Mouse (Mus musculus) testis, postnatal 14 days (tissue): ENCODE data around the gene Hsf5.
A peak's percentile ranks its signal among the peaks of the same experiment; 100 is the strongest.

Source experiments
- DNase-seq: peaks from one replicate; pipeline ENCODE4 v3.0.0; 2021; ENCODE audit warnings: low spot score

Hsf5 gene

DNA sequence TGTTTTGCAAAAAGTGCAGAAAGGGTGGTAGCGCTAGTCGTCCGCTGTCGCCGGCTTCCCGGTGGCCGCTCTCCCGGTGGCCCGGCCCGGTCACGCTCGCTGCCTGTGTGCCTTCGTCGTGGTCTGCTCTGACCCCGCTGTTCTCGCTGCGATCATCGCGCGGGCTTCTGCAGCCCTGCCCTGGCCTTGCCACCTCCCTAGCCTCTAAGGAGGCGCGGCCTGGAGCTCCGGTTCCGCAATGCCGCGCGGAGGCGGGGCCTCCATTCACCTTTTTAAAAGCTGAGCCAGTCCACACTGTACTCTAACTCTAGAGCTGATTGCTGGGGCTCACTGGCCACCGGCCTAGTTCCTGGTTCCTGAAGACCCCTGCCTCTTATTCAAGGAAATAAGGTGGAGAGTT is 22.2 kb downstream of the Hsf5 start:
- DNase-seq = peak; percentile 48

DNA sequence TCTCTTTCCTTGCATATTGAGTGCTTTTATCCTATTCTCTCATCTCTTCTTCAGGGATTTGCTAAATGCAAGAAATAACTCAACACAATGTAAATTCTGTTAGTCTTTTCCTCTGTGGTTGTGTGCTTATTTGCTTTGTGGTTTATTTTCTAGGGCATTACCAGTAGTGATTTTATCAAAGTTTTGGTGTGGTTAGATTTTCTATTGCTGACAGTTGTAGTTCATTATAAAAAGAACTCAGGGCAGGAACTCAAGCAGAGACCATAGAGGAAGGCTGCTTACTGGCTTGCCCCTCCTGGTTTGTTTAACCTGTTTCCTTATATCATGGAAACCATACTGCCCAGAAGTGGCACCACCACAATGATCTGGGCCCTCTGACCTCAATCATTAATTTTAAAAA is 25.9 kb downstream of the Hsf5 start:
- no peak for DNase-seq

DNA sequence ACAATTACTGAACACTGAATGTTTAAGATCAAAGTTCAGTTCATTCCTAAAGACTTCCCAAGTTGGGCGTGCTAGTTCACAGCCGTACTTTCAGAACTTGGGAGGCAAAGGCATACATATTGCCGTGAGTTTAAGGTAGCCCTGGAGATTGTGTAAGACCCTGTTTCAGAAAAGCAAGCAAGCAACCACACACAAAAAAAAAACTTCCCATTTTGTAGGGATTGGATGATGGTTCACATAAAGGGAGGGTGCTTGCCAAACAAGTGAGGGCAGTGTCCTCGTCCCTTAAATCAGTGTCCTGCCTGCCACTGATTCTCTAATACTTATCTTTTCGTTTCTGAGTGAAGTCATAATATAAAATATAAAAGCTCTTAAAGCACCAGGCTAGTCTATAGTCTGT is 37.7 kb downstream of the Hsf5 start:
- DNase-seq = no peak

DNA sequence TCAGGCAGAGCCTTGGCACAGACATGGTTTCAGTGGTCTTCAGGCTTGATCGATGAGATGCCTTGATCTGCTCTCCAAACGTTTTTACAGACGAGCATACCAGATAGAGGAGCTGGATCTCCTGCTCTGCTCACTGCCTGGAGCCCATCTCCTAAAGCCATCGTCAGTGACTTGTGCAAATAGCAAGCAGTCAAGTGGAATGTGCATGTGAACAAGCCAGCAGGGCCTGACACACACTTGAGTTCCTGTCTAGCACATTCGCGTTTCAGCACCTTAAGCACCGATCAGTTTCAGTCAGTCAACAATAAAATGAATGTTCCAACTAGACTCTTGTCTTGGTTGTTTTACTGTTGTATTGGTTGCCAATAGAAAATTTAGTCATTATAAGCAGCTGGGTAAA is 42.3 kb downstream of the Hsf5 start:
- no peak for DNase-seq

DNA sequence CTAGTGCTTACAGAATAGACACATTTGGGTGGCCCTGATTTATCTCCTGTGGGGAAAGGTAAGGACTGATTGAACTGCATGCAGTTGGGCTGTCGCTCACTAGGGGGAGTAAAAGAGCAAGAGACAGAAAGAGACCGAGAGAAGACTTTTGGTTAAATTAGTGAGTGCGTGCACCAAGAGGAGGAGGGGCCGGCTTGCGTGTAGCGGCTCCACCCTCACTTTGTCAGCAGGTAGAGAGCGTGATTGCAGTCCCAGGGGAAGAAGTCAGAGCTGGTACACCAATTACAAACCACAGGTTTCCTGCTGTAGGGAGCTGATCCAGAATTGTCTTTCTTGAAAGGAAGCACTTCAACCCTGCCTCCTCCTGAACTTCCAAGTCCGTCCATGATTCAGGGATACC is 45.4 kb downstream of the Hsf5 start, which contains the start of gene Rnf43:
TSS of gene Rnf43 (plus strand) at position 316 of the 400 bp plus-strand sequence.
- DNase-seq = peak; percentile 77

DNA sequence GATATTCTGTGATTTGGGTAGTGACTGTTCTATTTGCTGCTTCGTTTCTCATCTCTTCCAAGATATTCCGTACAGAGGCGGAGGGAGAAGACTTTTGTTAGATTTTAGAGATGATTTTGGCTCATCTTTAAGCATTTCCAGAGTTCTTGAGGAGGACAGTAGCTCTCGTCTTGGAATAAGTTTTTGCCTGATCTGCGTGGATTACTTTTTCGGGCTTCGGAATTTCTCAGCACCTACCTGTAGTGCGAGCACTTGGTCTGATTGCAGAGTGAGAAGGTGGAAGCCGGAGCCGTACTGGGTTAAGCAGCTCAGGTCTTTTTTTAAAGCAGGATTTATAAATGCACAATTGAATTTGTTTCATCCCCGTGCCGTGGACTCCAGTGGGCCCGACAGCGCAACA is 45.9 kb downstream of the Hsf5 start:
- DNase-seq = no peak

DNA sequence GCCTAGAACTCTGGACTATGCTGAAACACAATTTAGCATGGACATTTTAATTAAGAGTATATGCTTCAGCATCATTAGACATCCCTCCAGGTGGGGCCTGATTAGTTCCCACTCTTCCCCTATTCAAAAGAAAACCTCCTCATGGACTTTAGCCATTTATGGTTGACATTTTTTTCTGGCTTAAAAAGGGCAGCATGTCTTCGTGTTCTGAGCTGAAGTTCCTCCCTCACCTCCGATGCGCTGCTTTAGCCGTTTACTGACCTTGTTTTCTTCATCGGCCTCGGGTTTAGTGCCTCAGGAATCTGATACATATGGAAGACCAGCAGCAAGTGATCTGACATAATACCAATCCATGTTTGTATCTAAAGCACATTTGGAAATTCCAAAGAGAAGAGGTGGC is 47.0 kb downstream of the Hsf5 start:
- no peak for DNase-seq

DNA sequence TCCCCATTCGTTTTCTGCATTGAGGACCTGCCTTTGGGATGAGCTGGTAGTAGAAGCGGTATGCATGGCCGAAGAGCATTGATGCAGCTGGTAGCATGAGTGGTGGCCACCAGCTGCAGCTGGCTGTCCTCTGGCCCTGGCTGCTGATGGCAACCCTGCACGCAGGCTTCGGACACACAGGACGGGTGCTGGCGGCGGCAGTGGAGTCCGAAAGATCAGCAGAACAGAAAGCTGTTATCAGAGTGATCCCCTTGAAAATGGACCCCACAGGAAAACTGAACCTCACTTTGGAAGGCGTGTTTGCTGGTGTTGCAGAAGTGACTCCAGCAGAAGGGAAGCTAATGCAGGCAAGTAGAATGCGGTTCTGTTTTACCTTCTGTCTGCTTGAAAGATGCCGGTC is 47.6 kb downstream of the Hsf5 start:
- DNase-seq = no peak

DNA sequence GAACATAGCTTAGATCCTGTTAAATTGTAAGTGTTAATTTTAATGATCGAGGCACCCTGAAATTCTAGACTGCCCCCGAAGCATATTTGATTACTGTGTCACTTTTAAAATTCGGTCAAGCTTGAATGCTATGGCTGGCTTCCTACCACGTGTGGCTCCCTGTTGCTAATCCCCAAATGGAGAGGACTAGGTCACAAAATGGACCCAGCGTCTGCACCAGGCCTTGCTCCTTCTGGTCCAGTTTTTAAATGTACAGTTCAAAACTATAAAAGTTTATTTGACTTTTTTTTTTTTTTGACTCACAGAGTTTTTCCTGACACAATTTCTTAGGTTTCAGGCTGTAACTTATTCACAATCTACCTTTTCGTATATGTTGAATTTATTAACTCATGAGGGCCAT is 48.3 kb downstream of the Hsf5 start:
- no peak for DNase-seq

GRCm38 (mm10) chr11:87665658-87666057 is 48.7 kb downstream of the Hsf5 start:
- no peak for DNase-seq

GRCm38 (mm10) chr11:87666256-87667035 is 49.5 kb downstream of the Hsf5 start:
- DNase-seq = no peak

DNA sequence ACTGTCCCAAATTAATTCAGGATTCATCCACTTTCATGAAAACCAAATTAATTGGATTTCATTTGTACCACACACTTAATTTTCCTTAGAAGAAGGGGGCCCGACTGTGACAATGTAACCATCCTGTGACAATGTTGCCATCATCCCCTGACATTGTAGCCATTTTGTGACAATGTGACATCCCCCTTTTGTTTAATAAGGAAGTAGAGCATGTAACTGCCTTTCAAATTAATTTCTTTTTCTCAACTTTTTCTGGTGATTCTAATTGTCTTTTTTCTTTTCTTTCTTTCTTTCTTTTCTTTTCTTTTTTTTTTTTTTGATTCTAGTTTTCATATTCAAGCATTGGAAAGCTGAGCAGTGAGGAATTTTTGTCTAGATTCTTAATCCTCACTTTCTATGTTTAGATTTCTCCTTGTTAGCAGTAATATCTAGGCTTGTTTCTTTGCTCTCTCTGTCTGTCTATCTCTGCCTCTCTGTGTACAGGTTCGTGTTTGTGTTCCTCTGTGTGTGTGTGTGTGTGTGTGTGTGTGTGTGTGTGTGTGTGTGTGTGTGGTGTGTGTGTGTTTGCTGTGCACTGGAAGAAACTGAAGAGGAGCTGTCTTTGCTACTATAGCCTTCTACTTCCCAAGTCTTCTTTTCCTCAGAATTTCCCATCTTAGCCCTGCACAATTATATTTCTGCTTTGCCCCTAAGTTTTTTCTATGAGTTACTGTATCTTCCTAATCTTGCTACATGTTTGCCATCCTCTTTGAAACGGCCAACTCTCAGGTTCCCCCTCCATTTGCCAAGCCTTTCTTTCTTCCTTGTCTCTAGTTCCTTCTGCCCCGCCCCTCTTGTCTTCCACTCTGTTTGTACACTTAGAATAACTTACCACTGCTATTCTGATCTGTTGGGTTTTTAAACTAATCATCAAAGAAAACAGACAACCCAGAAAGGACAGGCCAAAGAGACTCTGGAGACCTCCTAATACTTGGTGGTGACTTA is 50.4 kb downstream of the Hsf5 start:
- DNase-seq = no peak

DNA sequence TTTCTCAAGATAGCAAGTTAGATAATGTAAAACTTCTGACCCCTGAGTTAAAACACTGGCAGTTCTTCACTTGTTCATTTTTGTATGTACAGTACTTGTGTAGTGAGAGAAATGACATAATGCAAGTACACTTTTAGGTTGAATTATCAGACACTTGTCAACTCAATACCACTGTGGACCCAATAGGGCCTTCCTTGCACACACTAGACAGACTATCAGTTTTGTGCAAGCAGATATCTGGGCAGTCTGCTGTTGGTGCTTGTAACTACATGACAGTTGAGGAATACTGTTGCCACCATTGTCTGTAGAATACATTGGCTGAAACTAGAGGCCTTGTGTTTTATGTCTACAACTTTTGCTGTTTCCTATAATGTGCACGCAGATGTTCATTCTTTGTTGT is 56.3 kb downstream of the Hsf5 start:
- no peak for DNase-seq

- peak; percentile 59 for DNase-seq
These were observed 58.6 kb downstream of the Hsf5 start for GRCm38 (mm10) chr11:87675606-87676005.

DNA sequence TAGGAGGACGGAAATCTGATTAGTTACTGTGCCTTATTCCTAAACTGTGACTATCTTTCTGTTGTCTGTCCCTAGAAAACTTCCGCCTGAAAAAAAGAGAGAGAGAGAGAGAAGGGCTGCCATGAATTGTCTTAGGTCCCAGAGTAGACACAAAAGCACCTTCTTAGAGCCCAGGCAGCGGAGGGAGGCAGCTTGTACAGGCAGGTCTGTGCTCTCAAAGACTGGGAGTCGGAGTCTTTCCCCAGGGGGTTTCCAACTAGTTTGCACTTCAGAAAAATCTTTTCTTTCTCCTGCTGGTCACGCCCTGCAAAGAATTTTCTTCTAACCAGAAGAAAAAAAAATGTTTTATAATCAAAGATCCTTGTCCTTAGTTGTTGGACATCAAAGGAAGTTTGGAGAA is 60.8 kb downstream of the Hsf5 start:
- DNase-seq = no peak

GRCm38 (mm10) chr11:87678545-87678944 is 61.6 kb downstream of the Hsf5 start:
- DNase-seq = no peak

GRCm38 (mm10) chr11:87678976-87679375 is 62.0 kb downstream of the Hsf5 start:
- no peak for DNase-seq

DNA sequence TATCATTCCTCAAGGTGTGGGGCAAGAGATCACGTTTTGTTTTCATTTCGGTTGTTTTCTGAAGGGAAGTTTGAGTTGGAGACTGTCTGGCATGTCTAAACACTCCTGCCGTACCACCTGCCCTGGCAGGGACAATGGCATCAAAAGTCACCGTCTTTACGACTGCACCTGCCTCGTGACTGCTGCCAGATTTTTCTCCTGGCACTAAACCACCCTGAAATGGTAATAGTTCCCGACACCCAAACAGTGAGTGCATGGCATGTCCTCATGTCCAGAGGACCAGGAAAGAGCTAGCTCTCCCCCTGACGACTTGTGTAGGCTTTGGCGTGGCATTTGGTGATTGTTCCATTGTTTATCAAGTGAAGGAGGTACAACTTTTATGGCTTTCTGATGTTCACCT is 63.8 kb downstream of the Hsf5 start:
- no peak for DNase-seq

- DNase-seq = no peak
These were observed 65.1 kb downstream of the Hsf5 start for GRCm38 (mm10) chr11:87682096-87682495.

DNA sequence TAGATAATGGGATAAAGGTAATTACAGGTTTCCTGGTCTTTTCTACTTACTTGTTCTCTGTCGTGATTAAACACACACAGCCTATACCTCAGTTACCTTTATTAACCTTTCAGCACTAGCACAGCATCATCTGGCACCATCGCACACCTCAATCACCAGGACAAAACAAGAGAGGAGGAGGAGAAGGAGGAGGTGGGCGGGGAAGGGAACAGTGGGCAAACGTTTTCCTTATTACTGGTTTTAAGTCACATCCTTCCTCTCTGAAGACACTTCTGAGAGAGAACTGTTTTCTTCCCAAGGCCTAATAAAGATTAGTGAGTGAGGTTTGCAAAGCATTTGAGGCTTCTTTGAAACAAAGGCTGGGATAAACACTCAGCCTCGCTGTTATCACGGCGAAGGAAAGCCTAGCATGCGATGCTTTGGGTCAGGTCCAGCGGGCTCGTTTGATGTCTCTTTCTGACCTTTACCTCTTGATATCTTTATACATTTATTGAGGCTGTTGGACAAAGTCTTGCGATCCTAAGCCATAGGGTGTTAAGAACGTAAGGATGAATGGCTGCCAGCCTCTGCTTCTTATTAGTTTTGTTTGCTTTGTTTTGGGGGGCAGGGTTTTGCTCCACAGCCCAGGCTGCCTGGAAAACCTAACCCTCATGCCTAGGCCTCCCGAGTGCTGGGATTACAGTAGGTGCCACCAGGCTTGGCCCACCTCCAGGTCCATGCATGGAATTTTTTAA is 66.0 kb downstream of the Hsf5 start:
- no peak for DNase-seq

DNA sequence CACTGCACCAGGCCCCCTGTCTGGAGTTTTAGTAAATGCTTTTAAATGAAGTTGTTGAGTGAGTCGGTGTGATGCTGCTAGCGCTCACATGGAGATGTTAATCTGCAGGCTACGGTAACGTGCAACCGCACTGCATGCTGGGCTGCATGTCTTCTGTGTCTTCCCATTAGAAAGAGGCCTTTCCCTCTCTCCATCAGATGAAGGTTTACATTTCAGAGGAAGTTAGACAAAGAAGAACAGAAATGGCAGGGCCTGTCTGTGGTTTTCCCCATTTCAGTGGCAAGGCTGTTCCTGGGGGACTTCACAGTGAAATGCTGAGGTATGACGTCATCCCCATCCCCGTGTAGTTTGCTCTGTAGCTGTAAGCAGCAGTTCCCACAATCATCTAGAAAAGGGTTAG is 69.4 kb downstream of the Hsf5 start:
- DNase-seq = no peak
